Mouse (Mus musculus) heart, embryonic 11.5 days (tissue): ENCODE measurements around the gene Zan. TPM values are rescaled to one million over a fixed set of nuclear protein-coding genes. Genes with fewer than 3 reads are reported as not detected.
A peak's percentile ranks its signal among the peaks of the same experiment; 100 is the strongest.

Source experiments
- ATAC-seq: fragments of 200-750 bp; cut with Nextera tagmentation; replicated peaks from 2 replicates; pipeline ENCODE4 v1.8.0; 2017; ENCODE audit warnings: moderate library complexity; ENCODE audit not compliant: insufficient number of reproducible peaks, low FRiP score, low TSS enrichment
- H3K27ac ChIP-seq: fragments of 300-500 bp; sonication (generic); 2 replicates; pipeline ENCODE4 v1.5.1; 2014; ENCODE audit warnings: mild to moderate bottlenecking, low read depth, low read length
- H3K27me3 ChIP-seq: fragments of 300-500 bp; sonication (generic); 2 replicates; pipeline ENCODE4 v1.6.1; 2014; ENCODE audit warnings: mild to moderate bottlenecking, low read length, mixed read lengths; ENCODE audit not compliant: control insufficient read depth, insufficient read depth
- H3K36me3 ChIP-seq: fragments of 300-500 bp; sonication (generic); 2 replicates; pipeline ENCODE4 v1.6.1; 2014; ENCODE audit warnings: mild to moderate bottlenecking, low read length, moderate library complexity, mixed read lengths; ENCODE audit not compliant: control insufficient read depth, insufficient read depth
- H3K4me1 ChIP-seq: fragments of 300-500 bp; sonication (generic); 2 replicates; pipeline ENCODE4 v1.6.1; 2014; ENCODE audit warnings: low read length; ENCODE audit not compliant: control insufficient read depth, insufficient read depth
- H3K4me2 ChIP-seq: fragments of 300-500 bp; sonication (generic); 2 replicates; pipeline ENCODE4 v1.6.1; 2014; ENCODE audit warnings: mild to moderate bottlenecking, moderate library complexity
- H3K4me3 ChIP-seq: fragments of 300-500 bp; sonication (generic); 2 replicates; pipeline ENCODE4 v1.5.1; 2014; ENCODE audit warnings: low read depth, low read length
- H3K9ac ChIP-seq: fragments of 300-500 bp; sonication (generic); 2 replicates; pipeline ENCODE4 v1.6.1; 2014; ENCODE audit warnings: mild to moderate bottlenecking, low read depth, low read length, moderate library complexity
- H3K9me3 ChIP-seq: fragments of 300-500 bp; sonication (generic); replicated peaks from 2 replicates; pipeline ENCODE4 v1.6.1; 2016; ENCODE audit warnings: low read length; ENCODE audit not compliant: control insufficient read depth
- WGBS: fragments of 180-500 bp; shearing (Covaris S2); extraction: QIAGEN DNeasy Blood & Tissue Kit; methylation state at CpG from one replicate; pipeline ENCODE4 v1.1.7; 2014; ENCODE audit not compliant: insufficient replicate concordance; 5-methylcytosine and 5-hydroxymethylcytosine counted together
- polyA plus RNA-seq: library from polyadenylated mRNA; unstranded; fragments of >200 nt; fragmentation: Nextera tagmentation; extraction: Ambion mirVana; gene quantifications from 2 replicates; pipeline ENCODE4 v1.2.1, GENCODE M21; 2014

Zan gene
- polyA plus RNA-seq, 1 experiment from 2014 or later = 0.11 TPM

GRCm38 (mm10) chr5:137485851-137486155, 8.9 kb upstream of the Zan start:
- no peak for ATAC-seq
- WGBS = 1% methylated on average over 17 of the region's 17 CpGs
- Histone ChIP-seq H3K36me3 (no peaks in the 10 kb centered on the region), H3K27ac (no peak overlapping the region), H3K9ac (no peak overlapping the region; the same call in 1 of the 2 replicates), H3K27me3 (peaks cover 23% of the 10 kb centered on the region), H3K4me2 (peak overlapping the region; percentile 55), H3K9me3 (no peaks in the 10 kb centered on the region), H3K4me1 (0 out of 2 replicates have a peak, but pooled peaks cover 3% of the 10 kb centered on the region), H3K4me3 (peak overlapping the region; percentile 28)

GRCm38 (mm10) chr5:137485071-137485850, 8.4 kb upstream of the Zan start:
- no peak for ATAC-seq
- Histone ChIP-seq H3K36me3 (no peaks in the 10 kb centered on the region), H3K9me3 (no peaks in the 10 kb centered on the region), H3K27ac (no peak overlapping the region), H3K4me2 (peak overlapping the region; percentile 55), H3K9ac (peak overlapping the region; percentile 24), H3K4me1 (0 out of 2 replicates have a peak, but pooled peaks cover 3% of the 10 kb centered on the region), H3K27me3 (peaks cover 23% of the 10 kb centered on the region), H3K4me3 (peak overlapping the region; percentile 28)
- WGBS = 9% methylated on average over 28 of the region's 30 CpGs

- no peak overlapping the region for H3K27ac ChIP-seq
- H3K27me3 ChIP-seq = peaks cover 23% of the 10 kb centered on the region
- WGBS = 45% methylated on average over 8 of the region's 8 CpGs
Observed at GRCm38 (mm10) chr5:137481897-137482296, 5.0 kb upstream of the Zan start.

DNA sequence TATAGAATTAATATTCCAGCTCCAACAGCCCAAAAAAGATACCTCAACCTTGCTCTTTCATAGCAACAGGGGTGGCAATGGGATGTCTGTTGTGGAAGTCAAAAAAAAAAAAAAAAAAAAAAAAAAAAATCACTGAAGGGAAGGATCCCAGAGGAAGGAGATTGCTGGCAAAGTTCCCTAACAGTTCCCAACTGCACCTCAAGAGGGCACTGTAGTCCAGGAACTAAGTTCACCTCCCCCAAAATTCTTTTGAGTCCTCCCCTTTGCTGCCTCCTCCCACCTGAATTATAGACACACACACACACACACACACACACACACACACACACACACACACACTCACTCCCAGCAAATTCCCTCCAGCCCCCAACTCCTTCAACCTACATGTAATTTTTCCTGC, 4.3 kb upstream of the Zan start:
- Histone ChIP-seq H3K4me1 (0 out of 2 replicates have a peak, but pooled peaks cover 3% of the 10 kb centered on the region), H3K9me3 (no peaks in the 10 kb centered on the region), H3K27ac (no peak overlapping the region), H3K4me3 (no peak overlapping the region), H3K27me3 (peaks cover 18% of the 10 kb centered on the region), H3K4me2 (no peak overlapping the region), H3K36me3 (no peaks in the 10 kb centered on the region), H3K9ac (no peak overlapping the region)
- no peak for ATAC-seq

More at GRCm38 (mm10) chr5:137481897-137482296, 5.0 kb upstream of the Zan start:
- Histone ChIP-seq H3K4me1 (0 out of 2 replicates have a peak, but pooled peaks cover 3% of the 10 kb centered on the region), H3K9ac (no peak overlapping the region), H3K9me3 (no peaks in the 10 kb centered on the region), H3K36me3 (no peaks in the 10 kb centered on the region), H3K4me2 (no peak overlapping the region), H3K4me3 (no peak overlapping the region)
- no peak for ATAC-seq

GRCm38 (mm10) chr5:137474351-137474750, 2.5 kb downstream of the Zan start:
- 40% methylated on average over 2 of the region's 2 CpGs for WGBS
- Histone ChIP-seq H3K9me3 (no peaks in the 10 kb centered on the region), H3K4me3 (no peak overlapping the region), H3K4me2 (no peak overlapping the region), H3K27me3 (no peaks in the 10 kb centered on the region), H3K27ac (no peak overlapping the region), H3K9ac (no peak overlapping the region), H3K36me3 (no peaks in the 10 kb centered on the region), H3K4me1 (no peaks in the 10 kb centered on the region)
- no peak for ATAC-seq

DNA sequence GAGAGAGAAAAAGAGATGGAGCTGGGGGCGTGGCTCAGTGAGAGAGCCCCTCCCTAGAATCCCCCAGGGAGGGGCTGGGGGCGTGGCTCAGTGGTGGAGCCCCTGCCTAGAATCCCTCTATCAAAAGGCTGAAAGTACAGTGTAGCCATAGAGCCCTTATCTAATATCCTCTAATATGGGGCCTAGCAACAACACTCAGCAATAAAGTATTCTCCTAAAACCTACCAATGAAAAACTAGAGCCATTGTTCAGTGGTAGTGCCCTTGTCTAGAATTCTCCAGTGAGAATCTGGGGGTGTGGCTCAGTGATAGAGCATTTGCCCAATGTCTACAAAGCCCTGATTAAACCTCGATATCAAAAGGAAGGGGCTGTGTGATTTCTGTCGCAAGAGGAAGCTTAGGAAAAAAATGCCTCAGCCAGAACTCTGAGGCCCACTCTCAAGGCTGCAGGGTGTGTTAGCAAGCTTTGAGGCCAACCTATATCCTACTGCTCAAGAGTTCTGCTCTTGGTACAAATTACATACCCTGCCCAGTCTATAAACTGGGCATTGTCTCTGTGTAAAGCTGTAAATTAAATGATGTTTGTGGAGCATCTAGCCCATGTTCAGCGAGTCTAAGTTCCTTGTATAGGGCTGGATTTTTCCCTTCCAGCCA, 4.5 kb downstream of the Zan start:
- WGBS = 52% methylated on average over 5 of the region's 5 CpGs
- H3K36me3 ChIP-seq = no peaks in the 10 kb centered on the region
- H3K4me2 ChIP-seq = no peak overlapping the region
- no peaks in the 10 kb centered on the region for H3K4me1 ChIP-seq
- H3K27ac ChIP-seq = no peak overlapping the region
- H3K4me3 ChIP-seq = no peak overlapping the region
- no peak; the same call in 1 of the 2 replicates for ATAC-seq
- H3K9me3 ChIP-seq = no peaks in the 10 kb centered on the region
- no peak overlapping the region for H3K9ac ChIP-seq
- H3K27me3 ChIP-seq = no peaks in the 10 kb centered on the region

DNA sequence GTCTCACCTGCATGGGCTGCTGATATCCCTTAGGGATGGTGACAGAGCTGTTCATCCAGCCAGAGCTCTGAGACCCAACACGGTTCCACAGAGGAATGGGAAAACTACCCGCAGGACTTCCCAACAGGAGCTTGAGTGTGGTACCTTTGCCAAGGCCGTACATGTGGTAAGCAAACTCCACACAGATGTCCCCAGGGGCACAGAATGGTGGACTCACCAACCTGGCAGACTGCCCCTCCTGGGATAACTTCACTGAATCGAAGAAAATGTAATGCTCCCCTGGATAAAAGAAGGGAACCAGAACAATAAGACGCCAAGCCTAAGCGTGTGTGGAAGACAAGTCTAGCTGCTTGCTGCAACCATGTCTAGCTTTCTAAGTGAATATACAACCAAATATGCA, 9.9 kb downstream of the Zan start:
- H3K9me3 ChIP-seq = no peaks in the 10 kb centered on the region
- H3K4me1 ChIP-seq = no peaks in the 10 kb centered on the region
- no peak overlapping the region for H3K4me3 ChIP-seq
- H3K4me2 ChIP-seq = no peak overlapping the region
- no peaks in the 10 kb centered on the region for H3K36me3 ChIP-seq
- no peak overlapping the region for H3K9ac ChIP-seq
- no peaks in the 10 kb centered on the region for H3K27me3 ChIP-seq
- H3K27ac ChIP-seq = no peak overlapping the region
- 89% methylated on average over 6 of the region's 6 CpGs for WGBS
- ATAC-seq = no peak

DNA sequence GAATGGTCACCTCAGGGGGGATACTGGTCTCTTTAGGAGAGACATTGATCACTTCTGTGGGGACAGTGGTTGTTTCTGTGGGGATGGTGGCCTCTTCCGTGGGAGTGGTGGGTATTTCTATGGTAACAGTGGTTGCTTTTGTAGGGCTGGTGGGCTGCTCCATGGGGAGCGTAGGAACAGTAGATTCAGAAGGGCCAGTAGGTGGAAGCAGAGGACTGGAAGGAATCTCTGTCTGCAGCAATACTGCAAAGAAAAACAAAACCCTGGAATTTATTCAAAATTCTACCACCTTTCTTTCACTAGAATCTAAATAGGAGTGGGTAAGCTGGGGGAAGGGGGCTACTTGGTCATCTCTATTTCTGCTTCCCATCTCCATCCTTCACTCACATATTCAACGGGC, 11.8 kb downstream of the Zan start:
- Histone ChIP-seq H3K36me3 (no peaks in the 10 kb centered on the region), H3K9me3 (no peaks in the 10 kb centered on the region), H3K4me2 (no peak overlapping the region), H3K27me3 (no peaks in the 10 kb centered on the region), H3K4me3 (no peak overlapping the region), H3K27ac (no peak overlapping the region), H3K9ac (no peak overlapping the region), H3K4me1 (no peaks in the 10 kb centered on the region)
- WGBS = 45% methylated on average over 3 of the region's 3 CpGs
- ATAC-seq = no peak
